Mouse (Mus musculus): ENCODE results near the gene Olfr1395. TPM values are rescaled to one million over a fixed set of nuclear protein-coding genes. Genes with fewer than 3 reads are reported as not detected.
"Not testable (repeated sequence)": the region's sequence is repeated elsewhere in the genome, so short reads cannot be mapped to it uniquely, and the experiment has no call there.

The Olfr1395 gene
- polyA plus RNA-seq, 1 experiment from 2014 or later = not detected

DNA sequence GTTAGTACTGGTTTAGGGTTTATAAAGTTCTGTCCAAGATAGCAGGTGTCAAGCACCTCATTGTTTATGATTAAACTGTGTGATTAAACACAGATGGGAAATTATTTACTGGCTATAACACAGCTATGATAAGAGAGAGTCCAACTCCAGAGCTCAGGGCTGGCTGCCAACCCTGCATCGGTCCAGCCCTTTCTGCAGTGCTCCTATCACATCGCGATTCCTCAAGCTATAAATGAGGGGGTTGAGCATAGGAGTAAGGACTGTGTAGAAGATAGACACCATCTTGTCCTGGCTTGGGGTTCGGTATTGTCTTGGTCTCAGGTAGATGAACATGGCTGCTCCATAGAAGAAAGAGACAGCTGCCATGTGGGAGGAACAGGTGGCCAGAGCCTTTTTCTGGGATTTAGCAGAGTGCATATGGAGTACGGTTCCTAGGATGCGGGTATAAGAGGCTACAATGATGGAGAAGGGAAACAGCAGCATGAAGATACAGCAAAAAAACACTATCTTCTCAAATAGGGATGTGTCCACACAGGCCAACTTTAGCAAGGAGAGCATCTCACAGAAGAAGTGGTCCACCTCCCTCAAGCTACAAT is 29.4 kb upstream of the Olfr1395 start:
- Histone ChIP-seq H3K4me3 (no peak overlapping the region), H3K4me1 (no peaks in the 10 kb centered on the region), H3K27me3 (no peaks in the 10 kb centered on the region), H3K4me2 (no peak overlapping the region), H3K36me3 (ENCODE audit: poor library complexity, severe bottlenecking) (no peaks in the 10 kb centered on the region), H3K27ac (no peak overlapping the region), H3K9ac (no peak overlapping the region), H3K9me3 (replicated peaks) (no peaks in the 10 kb centered on the region)
- no peak for ATAC-seq
- WGBS = 88% methylated on average over 6 of the region's 6 CpGs

- no peak overlapping the region for H3K4me3 ChIP-seq
- no peak overlapping the region for H3K4me2 ChIP-seq
- no peaks in the 10 kb centered on the region for H3K27me3 ChIP-seq
- ATAC-seq = no peak
- H3K27ac ChIP-seq = no peak overlapping the region
- no peak overlapping the region for H3K9ac ChIP-seq
- no peaks in the 10 kb centered on the region for H3K4me1 ChIP-seq
- WGBS = 71% methylated on average over 2 of the region's 2 CpGs
- no peaks in the 10 kb centered on the region for H3K9me3 ChIP-seq (replicated peaks)
- no peaks in the 10 kb centered on the region for H3K36me3 ChIP-seq (ENCODE audit: poor library complexity, severe bottlenecking)
Observed at GRCm38 (mm10) chr11:49114158-49114557, 27.9 kb upstream of the Olfr1395 start.

GRCm38 (mm10) chr11:49114774-49115173 is 27.3 kb upstream of the Olfr1395 start, which contains the start of gene Olfr1396:
TSS of gene Olfr1396 (minus strand) at chr11:49114874.
- Histone ChIP-seq H3K4me1 (no peaks in the 10 kb centered on the region), H3K36me3 (ENCODE audit: poor library complexity, severe bottlenecking) (no peaks in the 10 kb centered on the region), H3K9me3 (replicated peaks) (no peaks in the 10 kb centered on the region), H3K4me2 (no peak within 1 kb of the TSS), H3K27me3 (no peaks in the 10 kb centered on the region), H3K27ac (no peak within 1 kb of the TSS), H3K9ac (no peak within 1 kb of the TSS), H3K4me3 (no peak within 1 kb of the TSS)
- ATAC-seq = no peak

GRCm38 (mm10) chr11:49119635-49120034 is 22.4 kb upstream of the Olfr1395 start:
- Histone ChIP-seq H3K27ac (no peak overlapping the region), H3K9ac (no peak overlapping the region), H3K4me1 (no peaks in the 10 kb centered on the region), H3K27me3 (no peaks in the 10 kb centered on the region), H3K4me3 (no peak overlapping the region), H3K36me3 (ENCODE audit: poor library complexity, severe bottlenecking) (no peaks in the 10 kb centered on the region), H3K9me3 (replicated peaks) (no peaks in the 10 kb centered on the region), H3K4me2 (no peak overlapping the region)
- 85% methylated on average over 3 of the region's 3 CpGs for WGBS
- ATAC-seq = no peak

- no peaks in the 10 kb centered on the region for H3K36me3 ChIP-seq (ENCODE audit: poor library complexity, severe bottlenecking)
- no peak overlapping the region for H3K27ac ChIP-seq
- H3K4me2 ChIP-seq = no peak overlapping the region
- no peaks in the 10 kb centered on the region for H3K4me1 ChIP-seq
- no peak overlapping the region for H3K9ac ChIP-seq
- H3K27me3 ChIP-seq = no peaks in the 10 kb centered on the region
- H3K4me3 ChIP-seq = no peak overlapping the region
- ATAC-seq = no peak
- WGBS = 94% methylated on average over 2 of the region's 2 CpGs
- no peaks in the 10 kb centered on the region for H3K9me3 ChIP-seq (replicated peaks)
Observed at GRCm38 (mm10) chr11:49124169-49124568, 17.9 kb upstream of the Olfr1395 start.

- Histone ChIP-seq H3K4me1 (no peaks in the 10 kb centered on the region), H3K36me3 (ENCODE audit: poor library complexity, severe bottlenecking) (no peaks in the 10 kb centered on the region), H3K27me3 (no peaks in the 10 kb centered on the region), H3K9me3 (replicated peaks) (no peaks in the 10 kb centered on the region), H3K4me2 (no peak within 1 kb of the TSS), H3K9ac (no peak within 1 kb of the TSS), H3K27ac (no peak within 1 kb of the TSS), H3K4me3 (no peak within 1 kb of the TSS)
- 88% methylated on average over 1 of the region's 1 CpGs for WGBS
- no peak for ATAC-seq
Observed at GRCm38 (mm10) chr11:49154077-49154476, 12.0 kb downstream of the Olfr1395 start, which contains the start of gene Olfr1394. TSS of gene Olfr1394 (plus strand) at chr11:49154377.

- H3K9ac ChIP-seq = no peak overlapping the region
- no peak for ATAC-seq
- H3K36me3 ChIP-seq (ENCODE audit: poor library complexity, severe bottlenecking) = no peaks in the 10 kb centered on the region
- no peaks in the 10 kb centered on the region for H3K9me3 ChIP-seq (replicated peaks)
- no peaks in the 10 kb centered on the region for H3K27me3 ChIP-seq
- H3K4me2 ChIP-seq = no peak overlapping the region
- no peak overlapping the region for H3K27ac ChIP-seq
- no peak overlapping the region for H3K4me3 ChIP-seq
- H3K4me1 ChIP-seq = no peaks in the 10 kb centered on the region
- 89% methylated on average over 2 of the region's 2 CpGs for WGBS
Observed at GRCm38 (mm10) chr11:49156821-49157814, 15.0 kb downstream of the Olfr1395 start.

GRCm38 (mm10) chr11:49168839-49169611 is 27.0 kb downstream of the Olfr1395 start:
- 7% methylated on average over 50 of the region's 50 CpGs for WGBS
- Histone ChIP-seq H3K36me3 (ENCODE audit: poor library complexity, severe bottlenecking) (no peaks in the 10 kb centered on the region), H3K9ac (peak overlapping the region; percentile 58), H3K9me3 (replicated peaks) (peaks cover 7% of the 10 kb centered on the region; the same call in 1 of the 2 replicates), H3K27me3 (peaks cover 25% of the 10 kb centered on the region), H3K27ac (no peak overlapping the region), H3K4me3 (peak overlapping the region; percentile 42), H3K4me2 (peak overlapping the region; percentile 70), H3K4me1 (peaks cover 7% of the 10 kb centered on the region; the same call in 1 of the 2 replicates)
- ATAC-seq = peak; percentile 81

DNA sequence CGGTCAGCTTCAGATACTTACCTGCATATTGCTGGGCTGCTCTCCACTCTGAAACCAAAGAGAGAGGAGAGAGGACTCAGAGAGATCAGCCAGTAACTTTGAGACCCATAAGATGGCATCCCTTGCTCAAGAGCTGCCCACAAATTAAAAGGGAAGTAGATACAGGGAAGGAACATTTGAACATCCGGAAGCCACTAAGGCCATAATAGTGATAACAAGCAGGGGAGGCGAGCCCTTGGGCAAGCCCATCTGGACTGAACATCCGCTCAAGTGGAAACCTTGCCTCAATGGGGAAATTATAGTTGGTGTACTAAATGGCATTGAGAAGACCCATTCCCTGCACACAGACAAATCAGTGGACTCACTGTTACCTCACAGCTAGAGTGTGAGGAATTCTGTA is 28.5 kb downstream of the Olfr1395 start:
- Histone ChIP-seq H3K9ac (no peak overlapping the region), H3K4me1 (peaks cover 7% of the 10 kb centered on the region; the same call in 1 of the 2 replicates), H3K27me3 (peaks cover 25% of the 10 kb centered on the region), H3K36me3 (ENCODE audit: poor library complexity, severe bottlenecking) (no peaks in the 10 kb centered on the region), H3K4me3 (no peak overlapping the region), H3K4me2 (no peak overlapping the region), H3K27ac (no peak overlapping the region), H3K9me3 (replicated peaks) (peaks cover 7% of the 10 kb centered on the region; the same call in 1 of the 2 replicates)
- ATAC-seq = no peak
- 88% methylated on average over 4 of the region's 4 CpGs for WGBS

DNA sequence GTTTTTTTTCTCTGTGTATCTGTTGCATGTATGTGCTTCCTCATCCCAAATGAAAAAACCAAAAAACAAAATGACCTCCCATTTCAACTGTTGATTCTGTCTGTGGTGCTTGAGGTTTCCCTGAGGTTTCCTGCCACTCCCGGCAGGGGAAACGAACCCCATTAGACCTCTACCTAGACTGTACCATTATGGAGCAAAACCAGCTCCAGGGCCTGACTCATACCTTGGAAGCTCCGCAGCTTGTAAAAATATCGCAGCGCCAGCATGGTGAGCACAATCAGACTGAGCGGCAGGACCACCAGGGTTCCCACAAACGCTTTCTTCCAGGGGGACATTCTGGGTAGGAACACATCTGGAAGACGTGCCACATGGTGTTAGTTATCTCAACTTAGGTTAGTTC is 33.3 kb downstream of the Olfr1395 start:
- Histone ChIP-seq H3K27ac (no peak overlapping the region), H3K36me3 (ENCODE audit: poor library complexity, severe bottlenecking) (no peaks in the 10 kb centered on the region), H3K27me3 (0 out of 2 replicates have a peak, but pooled peaks cover 4% of the 10 kb centered on the region), H3K9me3 (replicated peaks) (no peaks in the 10 kb centered on the region), H3K4me3 (no peak overlapping the region), H3K4me2 (no peak overlapping the region), H3K4me1 (no peaks in the 10 kb centered on the region), H3K9ac (no peak overlapping the region)
- ATAC-seq = no peak
- 92% methylated on average over 8 of the region's 8 CpGs for WGBS

DNA sequence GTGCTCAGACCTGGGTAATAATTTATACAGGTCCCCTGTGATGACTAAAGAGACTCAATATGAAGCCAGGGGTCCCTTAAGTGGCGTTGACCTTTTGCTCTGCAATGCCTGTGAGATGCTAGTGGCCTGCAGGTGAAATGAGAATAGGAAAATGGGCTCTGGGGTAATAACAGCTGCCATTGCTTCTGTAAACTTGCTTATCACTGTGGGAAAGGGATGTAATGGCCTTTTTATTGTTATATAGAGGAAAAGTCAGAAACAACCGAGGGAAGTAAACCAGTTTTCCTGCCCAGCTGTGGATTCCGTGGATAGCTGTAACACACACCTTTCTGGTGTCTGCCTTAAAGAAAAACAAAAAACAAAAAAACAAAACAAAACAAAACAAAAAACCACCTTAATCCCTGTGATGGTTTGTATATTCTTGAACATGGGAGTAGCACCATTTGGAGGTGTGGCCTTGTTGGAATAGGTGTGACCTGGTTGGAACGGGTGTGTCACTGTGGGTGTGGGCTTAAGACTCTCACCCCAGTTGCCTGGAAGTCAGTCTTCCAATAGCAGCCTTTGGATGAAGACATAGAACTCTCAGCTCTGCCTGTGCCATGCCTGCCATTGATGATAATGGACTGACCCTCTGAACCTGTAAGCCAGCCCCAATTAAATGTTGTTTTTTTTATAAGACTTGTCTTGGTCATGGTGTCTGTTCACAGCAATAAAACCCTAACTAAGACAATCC is 34.1 kb downstream of the Olfr1395 start:
- not testable (repeated sequence) for H3K27ac ChIP-seq; H3K36me3 ChIP-seq (ENCODE audit: poor library complexity, severe bottlenecking); H3K27me3 ChIP-seq; ATAC-seq; H3K9me3 ChIP-seq (replicated peaks); H3K4me2 ChIP-seq; H3K9ac ChIP-seq; H3K4me1 ChIP-seq; H3K4me3 ChIP-seq
- WGBS = 87% methylated on average over 4 of the region's 4 CpGs

All from forebrain, embryonic 13.5 days (tissue).